Mouse (Mus musculus): ENCODE measurements around the gene Krtap9-3. TPM values are rescaled to one million over a fixed set of nuclear protein-coding genes. Genes with fewer than 3 reads are reported as not detected.

The Krtap9-3 gene
- total RNA-seq, 2 experiments from 2014 or later = not detected

DNA sequence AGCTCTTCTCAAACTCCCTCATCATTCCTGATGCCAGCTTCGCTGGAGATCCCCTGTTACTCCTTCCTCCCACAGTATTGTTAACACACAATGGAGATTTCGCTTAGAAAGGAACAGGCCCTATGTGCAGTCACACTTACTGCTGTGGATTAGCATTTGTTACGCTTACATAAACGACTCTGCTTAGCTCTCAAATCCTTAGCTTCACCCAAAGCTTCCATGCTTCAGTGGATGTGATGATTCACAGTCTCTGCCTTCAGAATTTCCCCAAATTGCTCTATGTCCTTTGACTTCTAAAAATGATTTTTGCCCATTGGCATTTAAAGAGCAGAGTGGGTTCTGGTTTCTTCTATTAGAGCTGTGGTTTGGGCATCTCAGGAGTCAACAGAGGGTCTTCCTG is 24.7 kb downstream of the Krtap9-3 start:
- ATAC-seq (ENCODE audit: poor library complexity, severe bottlenecking) = no peak

DNA sequence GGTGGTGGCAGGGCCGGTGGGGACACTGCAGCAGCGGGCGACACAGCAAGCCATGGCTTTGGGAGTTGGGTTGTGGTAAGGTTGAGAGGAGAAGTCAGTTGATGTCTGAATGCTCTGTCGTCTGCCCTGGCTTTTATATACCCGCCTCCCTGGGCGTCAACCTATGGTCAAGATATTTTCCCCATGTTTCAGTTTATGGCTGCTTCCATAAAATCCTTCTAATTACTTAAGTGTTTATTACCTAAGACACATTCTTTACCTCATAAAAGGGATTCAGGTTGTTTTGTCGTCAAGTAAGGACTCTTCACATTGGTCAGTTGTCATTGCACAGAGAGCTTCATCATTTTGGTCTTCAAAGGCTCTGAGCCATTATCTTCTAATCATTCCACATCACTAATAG is 31.4 kb downstream of the Krtap9-3 start, which contains the start of gene Krtap3-1:
Krtap3-1 (minus strand) TSS at position 101 of the 400 bp plus-strand sequence.
- ATAC-seq (ENCODE audit: poor library complexity, severe bottlenecking) = no peak

DNA sequence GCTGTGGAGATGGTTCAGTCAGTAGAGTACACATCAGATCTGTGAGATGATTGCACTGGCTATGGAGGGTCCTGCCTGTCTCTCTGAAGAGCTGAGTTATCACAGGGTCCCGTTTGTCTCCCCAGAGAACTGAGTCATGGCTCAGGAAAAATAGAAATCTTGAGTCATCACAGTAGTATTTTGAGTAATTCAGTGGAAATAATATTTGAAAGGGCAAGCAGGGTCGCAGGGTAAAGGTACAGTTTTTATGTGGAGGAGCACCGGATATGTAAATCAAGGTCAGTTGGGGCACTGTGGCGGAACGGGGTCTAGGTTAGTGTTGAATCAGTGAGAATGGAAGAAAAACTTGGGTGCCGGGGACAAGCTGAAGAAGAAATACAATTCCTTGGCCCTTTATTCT is 35.3 kb downstream of the Krtap9-3 start:
- ATAC-seq (ENCODE audit: poor library complexity, severe bottlenecking) = no peak

DNA sequence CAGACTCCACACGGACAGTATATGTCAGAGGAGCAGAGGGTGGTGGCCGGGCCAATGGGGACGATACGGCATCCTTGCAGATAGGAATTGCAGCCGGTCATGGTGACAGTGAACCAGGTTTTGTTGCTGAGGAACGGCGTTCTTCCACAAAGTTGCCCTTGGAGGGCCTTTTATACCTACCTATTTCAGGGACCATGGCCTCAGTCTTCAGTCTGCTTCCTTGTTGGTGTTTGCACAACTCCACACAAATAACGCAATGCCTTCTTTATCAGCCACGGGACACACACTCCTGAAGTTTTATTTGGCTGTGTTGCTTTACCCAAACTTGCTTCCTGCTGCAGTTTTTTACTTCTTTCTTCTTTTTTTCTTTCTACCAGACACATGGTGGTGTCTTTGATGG is 38.5 kb downstream of the Krtap9-3 start, which contains the start of gene Gm11939:
Gm11939 (minus strand) TSS at position 101 of the 400 bp plus-strand sequence.
- no peak for ATAC-seq (ENCODE audit: poor library complexity, severe bottlenecking)

DNA sequence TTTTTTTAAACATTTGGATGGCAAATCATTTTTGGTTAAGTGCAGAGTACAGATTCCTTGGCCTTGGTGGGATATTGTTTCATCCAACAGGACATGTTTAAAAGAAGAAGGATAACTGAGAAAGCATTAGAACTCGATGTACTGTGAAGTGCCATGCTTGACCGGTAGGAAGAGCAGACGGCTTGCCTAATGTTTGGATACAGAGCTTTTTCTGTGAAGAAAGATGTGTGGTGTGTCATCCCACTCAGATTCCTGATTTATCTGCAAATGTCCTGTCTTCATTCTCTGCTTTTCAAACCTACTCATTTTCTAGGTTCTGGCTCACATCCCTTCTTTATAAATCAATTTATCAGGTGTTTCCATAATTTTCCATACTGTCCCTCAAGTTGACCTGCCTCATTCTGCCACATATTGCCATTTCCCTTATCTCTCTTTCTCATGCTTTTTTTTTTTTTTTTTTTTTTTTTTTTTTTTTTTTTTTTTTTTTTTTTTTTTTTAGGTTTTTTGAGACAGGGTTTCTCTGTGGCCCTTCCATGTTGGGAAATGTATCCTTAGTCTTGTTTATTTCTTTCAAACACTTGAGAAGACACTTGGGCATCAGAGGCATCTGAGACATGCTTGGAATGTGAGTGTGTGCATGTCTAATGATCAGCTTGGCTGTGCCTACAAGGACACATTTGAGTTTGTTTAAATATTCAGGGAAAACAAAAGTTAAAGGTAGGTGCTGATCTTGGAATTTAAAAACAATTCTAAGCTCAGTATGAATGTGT is 39.7 kb downstream of the Krtap9-3 start:
- no peak for ATAC-seq (ENCODE audit: poor library complexity, severe bottlenecking)

DNA sequence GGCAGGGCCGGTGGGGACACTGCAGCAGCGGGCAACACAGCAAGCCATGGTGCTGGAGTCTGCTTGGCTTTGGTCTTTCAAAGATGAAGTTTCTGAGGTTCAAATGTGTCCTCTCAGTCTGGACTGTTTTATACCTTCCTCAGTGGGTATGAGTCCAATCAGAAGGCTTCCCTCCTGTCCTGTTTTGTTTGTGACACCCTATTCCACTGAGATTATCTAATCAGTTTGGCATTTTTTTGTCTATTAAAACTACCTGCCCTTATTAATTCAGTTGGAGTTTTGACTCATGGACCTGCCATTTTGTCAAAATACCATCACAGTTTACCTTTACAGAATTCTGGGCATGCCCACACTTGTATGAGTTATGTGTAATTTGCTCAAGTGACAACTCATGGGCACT is 41.2 kb downstream of the Krtap9-3 start, which contains the start of gene Krtap3-2:
Krtap3-2 (minus strand) TSS at position 101 of the 400 bp plus-strand sequence.
- no peak for ATAC-seq (ENCODE audit: poor library complexity, severe bottlenecking)

DNA sequence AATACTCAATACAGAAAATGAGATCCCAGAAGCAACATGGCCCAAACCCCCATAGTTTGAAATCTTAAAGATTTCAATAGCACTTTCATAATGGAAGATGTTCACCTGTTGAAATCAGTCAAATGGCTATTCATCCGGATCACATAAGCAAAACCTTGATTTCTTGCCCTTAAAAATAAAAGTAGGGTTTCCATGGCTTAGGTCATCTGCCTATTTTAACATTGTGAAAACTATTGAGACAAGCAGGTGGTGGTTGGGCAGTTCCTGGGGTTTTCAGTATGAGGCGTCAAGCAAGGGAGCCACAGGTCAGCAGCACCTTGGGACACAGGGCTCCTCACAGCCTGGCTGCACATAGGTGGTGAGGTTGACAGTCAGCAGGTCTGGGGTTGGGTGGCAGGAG is 41.7 kb downstream of the Krtap9-3 start:
- no peak for ATAC-seq (ENCODE audit: poor library complexity, severe bottlenecking)

DNA sequence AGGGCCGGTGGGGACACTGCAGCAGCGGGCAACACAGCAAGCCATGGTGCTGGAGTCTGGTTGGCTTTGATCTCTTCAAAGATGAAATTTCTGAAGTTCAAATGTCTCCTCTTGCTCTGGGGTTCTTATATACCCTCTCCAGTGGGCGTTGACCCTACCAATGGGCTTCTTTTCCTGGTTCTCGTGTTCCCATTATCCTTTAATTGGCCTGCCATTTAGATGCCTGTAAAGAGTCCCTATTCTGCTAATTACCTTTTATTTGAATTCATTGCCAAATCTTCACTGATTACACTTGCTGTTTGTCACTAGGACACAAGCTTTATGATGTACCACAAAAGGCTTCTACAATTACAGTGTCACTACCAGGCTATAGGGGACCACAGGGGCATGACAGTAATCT is 47.1 kb downstream of the Krtap9-3 start, which contains the start of gene Krtap3-3:
Krtap3-3 (minus strand) TSS at position 101 of the 400 bp plus-strand sequence.
- no peak for ATAC-seq (ENCODE audit: poor library complexity, severe bottlenecking)

DNA sequence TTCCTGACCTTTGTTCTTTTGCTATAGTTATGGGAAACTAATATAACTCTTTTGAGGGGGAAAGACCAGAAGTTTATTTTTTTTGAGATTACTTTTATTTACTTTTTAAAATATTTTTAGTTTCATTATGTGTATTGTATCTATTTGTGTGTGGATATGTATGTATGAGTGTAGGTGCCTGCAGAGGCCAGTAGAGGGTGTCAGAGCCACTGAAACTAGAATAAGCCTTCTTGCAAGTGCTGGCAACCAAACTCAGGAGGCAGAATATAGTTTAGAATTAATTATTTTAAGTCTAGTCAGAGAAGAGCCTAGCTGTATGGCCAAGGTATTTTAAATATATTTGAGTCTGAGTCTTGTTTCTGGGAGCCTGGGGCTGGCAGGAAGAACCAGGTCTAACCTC is 50.0 kb downstream of the Krtap9-3 start:
- ATAC-seq (ENCODE audit: poor library complexity, severe bottlenecking) = no peak

Other genes with a start within 250 kb of the Krtap9-3 start
Only the 30 nearest of the 36 such genes appear.
- not detected in 2 replicates for gene Krt12, start 175.8 kb downstream of the Krtap9-3 start, total RNA-seq (2015)
- gene Krt12, start 175.8 kb downstream of the Krtap9-3 start, total RNA-seq (2017) = not detected in 2 replicates
- gene Krt20, start 160.0 kb downstream of the Krtap9-3 start, total RNA-seq (2015) = not detected in 2 replicates
- not detected in 2 replicates for gene Krt20, start 160.0 kb downstream of the Krtap9-3 start, total RNA-seq (2017)
- gene Krt23, start 105.0 kb downstream of the Krtap9-3 start, total RNA-seq (2015) = not detected in 2 replicates
- gene Krt23, start 105.0 kb downstream of the Krtap9-3 start, total RNA-seq (2017) = not detected in 2 replicates
- gene Krt39, start 76.8 kb downstream of the Krtap9-3 start, total RNA-seq (2015) = not detected in 2 replicates
- gene Krt39, start 76.8 kb downstream of the Krtap9-3 start, total RNA-seq (2017) = not detected in 2 replicates
- not detected in 2 replicates for gene Krt40, start 54.9 kb downstream of the Krtap9-3 start, total RNA-seq (2015)
- not detected in 2 replicates for gene Krt40, start 54.9 kb downstream of the Krtap9-3 start, total RNA-seq (2017)
- not detected in 2 replicates for gene Krtap3-3, start 47.2 kb downstream of the Krtap9-3 start, total RNA-seq (2015)
- not detected in 2 replicates for gene Krtap3-3, start 47.2 kb downstream of the Krtap9-3 start, total RNA-seq (2017)
- gene Krtap3-2, start 41.3 kb downstream of the Krtap9-3 start, total RNA-seq (2015) = not detected in 2 replicates
- not detected in 2 replicates for gene Krtap3-2, start 41.3 kb downstream of the Krtap9-3 start, total RNA-seq (2017)
- not detected in 2 replicates for gene Gm11939, start 38.6 kb downstream of the Krtap9-3 start, total RNA-seq (2015)
- gene Gm11939, start 38.6 kb downstream of the Krtap9-3 start, total RNA-seq (2017) = not detected in 2 replicates
- not detected in 2 replicates for gene Krtap3-1, start 31.5 kb downstream of the Krtap9-3 start, total RNA-seq (2015)
- not detected in 2 replicates for gene Krtap3-1, start 31.5 kb downstream of the Krtap9-3 start, total RNA-seq (2017)
- not detected in 2 replicates for gene Krtap1-5, start 17.1 kb downstream of the Krtap9-3 start, total RNA-seq (2015)
- gene Krtap1-5, start 17.1 kb downstream of the Krtap9-3 start, total RNA-seq (2017) = not detected in 2 replicates
- not detected in 2 replicates for gene Krtap1-4, start 14.5 kb downstream of the Krtap9-3 start, total RNA-seq (2015)
- not detected in 2 replicates for gene Krtap1-4, start 14.5 kb downstream of the Krtap9-3 start, total RNA-seq (2017)
- gene Krtap1-3, start 6.8 kb downstream of the Krtap9-3 start, total RNA-seq (2015) = not detected in 2 replicates
- gene Krtap1-3, start 6.8 kb downstream of the Krtap9-3 start, total RNA-seq (2017) = not detected in 2 replicates
- gene Gm11938, start 5.2 kb upstream of the Krtap9-3 start, total RNA-seq (2015) = not detected in 2 replicates
- gene Gm11938, start 5.2 kb upstream of the Krtap9-3 start, total RNA-seq (2017) = not detected in 2 replicates
- gene Gm11937, start 12.1 kb upstream of the Krtap9-3 start, total RNA-seq (2015) = not detected in 2 replicates
- not detected in 2 replicates for gene Gm11937, start 12.1 kb upstream of the Krtap9-3 start, total RNA-seq (2017)
- gene Krtap2-4, start 16.7 kb upstream of the Krtap9-3 start, total RNA-seq (2015) = not detected in 2 replicates
- gene Krtap2-4, start 16.7 kb upstream of the Krtap9-3 start, total RNA-seq (2017) = not detected in 2 replicates
- gene Gm11562, start 22.3 kb upstream of the Krtap9-3 start, total RNA-seq (2015) = not detected in 2 replicates
- gene Gm11562, start 22.3 kb upstream of the Krtap9-3 start, total RNA-seq (2017) = not detected in 2 replicates
- not detected in 2 replicates for gene Krtap4-1, start 30.1 kb upstream of the Krtap9-3 start, total RNA-seq (2015)
- gene Krtap4-1, start 30.1 kb upstream of the Krtap9-3 start, total RNA-seq (2017) = not detected in 2 replicates
- gene Krtap4-2, start 37.0 kb upstream of the Krtap9-3 start, total RNA-seq (2015) = not detected in 2 replicates
- not detected in 2 replicates for gene Krtap4-2, start 37.0 kb upstream of the Krtap9-3 start, total RNA-seq (2017)
- not detected in 2 replicates for gene Krtap4-7, start 46.0 kb upstream of the Krtap9-3 start, total RNA-seq (2015)
- not detected in 2 replicates for gene Krtap4-7, start 46.0 kb upstream of the Krtap9-3 start, total RNA-seq (2017)
- not detected in 2 replicates for gene Gm11555, start 52.1 kb upstream of the Krtap9-3 start, total RNA-seq (2015)
- gene Gm11555, start 52.1 kb upstream of the Krtap9-3 start, total RNA-seq (2017) = not detected in 2 replicates
- gene Gm11563, start 60.9 kb upstream of the Krtap9-3 start, total RNA-seq (2015) = not detected in 2 replicates
- not detected in 2 replicates for gene Gm11563, start 60.9 kb upstream of the Krtap9-3 start, total RNA-seq (2017)
- gene Krtap4-6, start 67.9 kb upstream of the Krtap9-3 start, total RNA-seq (2015) = not detected in 2 replicates
- not detected in 2 replicates for gene Krtap4-6, start 67.9 kb upstream of the Krtap9-3 start, total RNA-seq (2017)
- not detected in 2 replicates for gene Gm14190, start 92.6 kb upstream of the Krtap9-3 start, total RNA-seq (2015)
- gene Gm14190, start 92.6 kb upstream of the Krtap9-3 start, total RNA-seq (2017) = not detected in 2 replicates
- gene Gm14180, start 136.2 kb upstream of the Krtap9-3 start, total RNA-seq (2015) = not detected in 2 replicates
- gene Gm14180, start 136.2 kb upstream of the Krtap9-3 start, total RNA-seq (2017) = not detected in 2 replicates
- gene Gm11595, start 174.8 kb upstream of the Krtap9-3 start, total RNA-seq (2015) = not detected in 2 replicates
- gene Gm11595, start 174.8 kb upstream of the Krtap9-3 start, total RNA-seq (2017) = not detected in 2 replicates
- not detected in 2 replicates for gene Krtap4-8, start 182.6 kb upstream of the Krtap9-3 start, total RNA-seq (2015)
- not detected in 2 replicates for gene Krtap4-8, start 182.6 kb upstream of the Krtap9-3 start, total RNA-seq (2017)
- not detected in 2 replicates for gene Krtap4-9, start 187.1 kb upstream of the Krtap9-3 start, total RNA-seq (2015)
- not detected in 2 replicates for gene Krtap4-9, start 187.1 kb upstream of the Krtap9-3 start, total RNA-seq (2017)
- not detected in 2 replicates for gene Gm11596, start 195.4 kb upstream of the Krtap9-3 start, total RNA-seq (2015)
- not detected in 2 replicates for gene Gm11596, start 195.4 kb upstream of the Krtap9-3 start, total RNA-seq (2017)
- gene Gm11569, start 200.8 kb upstream of the Krtap9-3 start, total RNA-seq (2015) = not detected in 2 replicates
- gene Gm11569, start 200.8 kb upstream of the Krtap9-3 start, total RNA-seq (2017) = not detected in 2 replicates
- gene Gm11554, start 206.3 kb upstream of the Krtap9-3 start, total RNA-seq (2015) = not detected in 2 replicates
- not detected in 2 replicates for gene Gm11554, start 206.3 kb upstream of the Krtap9-3 start, total RNA-seq (2017)